Mouse (Mus musculus) testis, postnatal 10 days (tissue): ENCODE data around the gene Zfp664.
A peak's percentile ranks its signal among the peaks of the same experiment; 100 is the strongest.

Source experiments
- DNase-seq: peaks from one replicate; pipeline ENCODE4 v3.0.0; 2021; ENCODE audit warnings: low spot score

Zfp664 gene

GRCm38 (mm10) chr5:124862013-124862866 is at the start of gene Zfp664, which contains the start of gene Ccdc92:
Gene Zfp664 (plus strand): TSS chr5:124862691.
Gene Ccdc92 (minus strand): TSS chr5:124862424.
- DNase-seq, result peak; percentile 98

- DNase-seq, result no peak
Measured at GRCm38 (mm10) chr5:124814797-124815196, 47.7 kb upstream of the Zfp664 start.

GRCm38 (mm10) chr5:124817050-124817449 is 45.4 kb upstream of the Zfp664 start:
- DNase-seq, result no peak

GRCm38 (mm10) chr5:124822128-124822894 is 40.2 kb upstream of the Zfp664 start:
- DNase-seq, result no peak

GRCm38 (mm10) chr5:124830331-124830730 is 32.2 kb upstream of the Zfp664 start:
- no peak for DNase-seq

- DNase-seq, result no peak
Measured at GRCm38 (mm10) chr5:124835218-124835617, 27.3 kb upstream of the Zfp664 start.

- no peak for DNase-seq
Measured at GRCm38 (mm10) chr5:124836075-124836474, 26.4 kb upstream of the Zfp664 start.

- no peak for DNase-seq
Measured at GRCm38 (mm10) chr5:124836621-124837020, 25.9 kb upstream of the Zfp664 start.

GRCm38 (mm10) chr5:124840202-124840601 is 22.3 kb upstream of the Zfp664 start:
- DNase-seq, result no peak

GRCm38 (mm10) chr5:124840669-124841068 is 21.8 kb upstream of the Zfp664 start:
- no peak for DNase-seq

GRCm38 (mm10) chr5:124843386-124843785 is 19.1 kb upstream of the Zfp664 start:
- no peak for DNase-seq

GRCm38 (mm10) chr5:124844929-124845328 is 17.6 kb upstream of the Zfp664 start:
- DNase-seq, result no peak

- no peak for DNase-seq
Measured at GRCm38 (mm10) chr5:124847014-124847413, 15.5 kb upstream of the Zfp664 start.

- DNase-seq, result no peak
Measured at GRCm38 (mm10) chr5:124848994-124849393, 13.5 kb upstream of the Zfp664 start.

- no peak for DNase-seq
Measured at GRCm38 (mm10) chr5:124851572-124851971, 10.9 kb upstream of the Zfp664 start.

- DNase-seq, result no peak
Measured at GRCm38 (mm10) chr5:124852294-124852693, 10.2 kb upstream of the Zfp664 start.

GRCm38 (mm10) chr5:124853079-124853478 is 9.4 kb upstream of the Zfp664 start:
- no peak for DNase-seq

GRCm38 (mm10) chr5:124854202-124854601 is 8.3 kb upstream of the Zfp664 start:
- no peak for DNase-seq

GRCm38 (mm10) chr5:124860013-124860412 is 2.5 kb upstream of the Zfp664 start:
- DNase-seq, result no peak

- DNase-seq, result no peak
Measured at GRCm38 (mm10) chr5:124861463-124861862, 1.0 kb upstream of the Zfp664 start.

- DNase-seq, result no peak
Measured at GRCm38 (mm10) chr5:124862871-124863741, 615 bp downstream of the Zfp664 start.

GRCm38 (mm10) chr5:124868981-124869380 is 6.5 kb downstream of the Zfp664 start:
- peak; percentile 72 for DNase-seq
